In the genomic region with DNA sequence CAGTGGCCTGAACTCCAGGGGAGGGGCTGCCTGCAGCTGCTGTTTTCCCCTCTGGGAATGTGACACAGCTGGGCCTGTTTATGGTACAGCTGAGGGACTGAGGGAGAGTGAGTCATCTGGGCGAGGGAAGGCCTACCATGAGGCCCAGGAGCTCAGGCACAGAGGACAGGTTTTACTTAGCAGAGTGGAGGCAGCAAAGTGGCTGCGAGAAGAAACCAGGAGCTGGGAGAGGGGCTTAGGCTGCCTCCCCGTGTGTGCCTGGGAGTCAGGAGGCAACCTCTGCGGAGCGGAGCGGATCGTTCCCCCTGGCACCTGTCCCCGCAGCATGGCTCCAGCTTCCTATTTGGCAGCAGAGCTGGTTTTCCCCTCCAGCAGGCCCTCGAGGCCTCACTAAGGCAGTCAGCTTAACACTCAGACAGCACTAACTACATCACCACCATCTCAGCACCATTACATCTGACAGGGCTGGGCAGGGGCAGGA, we compare ENCODE assay signal across 9 mouse cellular contexts. TPM values are rescaled to one million over a fixed set of nuclear protein-coding genes. Genes with fewer than 3 reads are reported as not detected.
DNase-seq lines count a peak whose midpoint lies in the region; ATAC-seq and TF ChIP-seq lines count a peak whose summit lies in the region.
"Had no signal": no experiment of that assay in that cellular context is flagged by ENCODE, and none has a peak within 500 bp of the region (broad histone marks: within the 10 kb centered on the region; RNA-seq: fewer than 3 reads in every experiment).

No protein-coding gene starts in this region.

- H3K9me3 ChIP-seq in kidney, embryonic 14.5 days (ENCODE audit: control insufficient read depth, low read length) = no peaks in the 10 kb centered on the region
- H3K9me3 ChIP-seq in forebrain, embryonic 14.5 days (replicated peaks; ENCODE audit: control insufficient read depth, low read length) = no peaks in the 10 kb centered on the region
- H3K9me3 ChIP-seq: G1E had no signal

- peaks cover 37% of the 10 kb centered on the region for H3K4me1 ChIP-seq in kidney, embryonic 14.5 days (ENCODE audit: control insufficient read depth, insufficient read depth, low read length)
- H3K4me1 ChIP-seq in bone marrow macrophage, adult 2 months (ENCODE audit: control insufficient read depth, insufficient read depth, low read length) = peaks cover 51% of the 10 kb centered on the region
- H3K4me1 ChIP-seq in forebrain, embryonic 14.5 days (ENCODE audit: control insufficient read depth, insufficient read depth, low read length) = peaks cover 11% of the 10 kb centered on the region

- H3K79me2 ChIP-seq in macrophage (ENCODE audit: inconsistent target) = peaks cover 92% of the 10 kb centered on the region

- H3K4me3 ChIP-seq in kidney, embryonic 14.5 days (ENCODE audit: low read length) = no peak overlapping the region
- no peak overlapping the region for H3K4me3 ChIP-seq in bone marrow macrophage, adult 2 months (ENCODE audit: insufficient read depth, low read length)
- H3K4me3 ChIP-seq in forebrain, embryonic 14.5 days (ENCODE audit: low read depth, low read length) = no peak overlapping the region
- H3K4me3 ChIP-seq in macrophage (ENCODE audit: inconsistent target) = no peak overlapping the region

- TF ChIP-seq POLR2A in bone marrow macrophage, adult 2 months (IDR thresholded peaks at IDR 0.05; ENCODE audit: borderline replicate concordance, low read depth, low read length) = no peak

- 66% methylated on average over 9 of the region's 9 CpGs for WGBS in kidney, embryonic 14.5 days
- 66% methylated on average over 9 of the region's 9 CpGs for WGBS in forebrain, embryonic 14.5 days
- WGBS in macrophage (ENCODE audit: missing documents) = 69% methylated on average over 8 of the region's 9 CpGs

- H3K27me3 ChIP-seq in kidney, embryonic 14.5 days (ENCODE audit: control insufficient read depth, insufficient read depth, low read length) = no peaks in the 10 kb centered on the region
- no peaks in the 10 kb centered on the region for H3K27me3 ChIP-seq in forebrain, embryonic 14.5 days (replicated peaks; ENCODE audit: control insufficient read depth, insufficient read depth, low read length)

- H3K27ac ChIP-seq in kidney, embryonic 14.5 days (ENCODE audit: low read depth, low read length) = no peak overlapping the region
- H3K27ac ChIP-seq in bone marrow macrophage, adult 2 months (ENCODE audit: insufficient read depth, low read depth, low read length) = peak overlapping the region; percentile 99
- 0 out of 2 replicates have a peak overlapping the region, but pooled peaks have one; percentile 33 for H3K27ac ChIP-seq in forebrain, embryonic 14.5 days (ENCODE audit: low read depth, low read length)
- H3K27ac ChIP-seq in macrophage = peak overlapping the region; percentile 97

- no peak for ATAC-seq in kidney, embryonic 14.5 days (ENCODE audit: low FRiP score, low TSS enrichment)
- ATAC-seq in forebrain, embryonic 14.5 days = no peak

- no peak overlapping the region for H3K4me2 ChIP-seq in kidney, embryonic 14.5 days (replicated peaks; ENCODE audit: low read depth, low read length)
- H3K4me2 ChIP-seq in forebrain, embryonic 14.5 days (ENCODE audit: low read length) = no peak overlapping the region

- no peak for TF ChIP-seq CTCF in bone marrow macrophage, adult 2 months (IDR thresholded peaks at IDR 0.05; ENCODE audit: low read depth, low read length)

- H3K9ac ChIP-seq in kidney, embryonic 14.5 days (ENCODE audit: low read depth, low read length) = peak overlapping the region; percentile 9; the same call in 1 of the 2 replicates
- H3K9ac ChIP-seq in forebrain, embryonic 14.5 days (ENCODE audit: low read length) = peak overlapping the region; percentile 29; the same call in 1 of the 2 replicates

- no peak for DNase-seq in kidney, adult 9 months
- DNase-seq in forebrain, embryonic 14.5 days (ENCODE audit: low spot score) = peak; percentile 53
- peak; percentile 65 for DNase-seq in heart, postnatal 4 days
- no peak for DNase-seq in B cell, adult 2 months
- no peak for DNase-seq in layer of hippocampus, postnatal 25 days (ENCODE audit: extremely low spot score in 1 of 2, low spot score in 1 of 2)

- no peaks in the 10 kb centered on the region for H3K36me3 ChIP-seq in kidney, embryonic 14.5 days (ENCODE audit: control insufficient read depth, insufficient read depth, low read length)
- H3K36me3 ChIP-seq in forebrain, embryonic 14.5 days (ENCODE audit: control insufficient read depth, insufficient read depth, low read length) = 0 out of 2 replicates have a peak, but pooled peaks cover 3% of the 10 kb centered on the region
- H3K36me3 ChIP-seq in macrophage (ENCODE audit: inconsistent target) = peaks cover 62% of the 10 kb centered on the region

RNA-seq across cellular contexts. Expression of gene Slc43a2, which starts 20.5 kb away (rescaled TPM):
- polyA plus RNA-seq in kidney, embryonic 14.5 days (2014; fragmentation: Nextera tagmentation; extraction: Ambion mirVana) = 3.5 and 6.0 TPM in 2 replicates
- polyA plus RNA-seq in bone marrow macrophage, adult 2 months (2012; ENCODE audit: insufficient read depth, insufficient read length, missing spikeins) = 202 and 231 TPM in 2 replicates
- polyA plus RNA-seq in forebrain, embryonic 14.5 days (2014; fragmentation: Nextera tagmentation; extraction: Ambion mirVana) = 6.5 and 9.1 TPM in 2 replicates
- total RNA-seq in heart, postnatal 4 days (2021) = 10 to 100 TPM in 1 of 2 experiments, 1 to 10 TPM in 1; 8.9 to 10.5 TPM
- total RNA-seq in macrophage (2018; cell fraction: chromatin; rRNA removed) = 1,000 to 10,000 TPM in 1 of 26 experiments, 100 to 1,000 TPM in 23, 10 to 100 TPM in 2; 27.0 to 1,006 (median 669) TPM
- 100 to 1,000 TPM; 216 to 691 (median 376) TPM for total RNA-seq in macrophage (2018; cell fraction: cytosol; rRNA removed)
- 1,000 to 10,000 TPM in 2 of 26 experiments, 100 to 1,000 TPM in 24; 102 to 1,167 (median 672) TPM for total RNA-seq in macrophage (2018; cell fraction: nucleus; rRNA removed)
- 250 to 450 TPM (median 359 TPM) in 3 replicates for polyA plus RNA-seq in macrophage (2018)
- 10 to 100 TPM; 49.8 to 54.2 TPM for total RNA-seq in layer of hippocampus, postnatal 25 days (2021)

RNA-seq across cellular contexts. Expression of gene Pitpna, which starts 35.9 kb away (rescaled TPM):
- polyA plus RNA-seq in kidney, embryonic 14.5 days (2014; fragmentation: Nextera tagmentation; extraction: Ambion mirVana) = 78.2 and 99.5 TPM in 2 replicates
- polyA plus RNA-seq in bone marrow macrophage, adult 2 months (2012; ENCODE audit: insufficient read depth, insufficient read length, missing spikeins) = 512 TPM in 2 replicates
- polyA plus RNA-seq in forebrain, embryonic 14.5 days (2014; fragmentation: Nextera tagmentation; extraction: Ambion mirVana) = 94.2 and 101 TPM in 2 replicates
- total RNA-seq in heart, postnatal 4 days (2021) = 100 to 1,000 TPM; 150 to 155 TPM
- total RNA-seq in macrophage (2018; cell fraction: chromatin; rRNA removed) = 100 to 1,000 TPM in 25 of 26 experiments, 10 to 100 TPM in 1; 81.1 to 352 (median 282) TPM
- total RNA-seq in macrophage (2018; cell fraction: cytosol; rRNA removed) = 100 to 1,000 TPM; 242 to 357 (median 310) TPM
- 100 to 1,000 TPM in 25 of 26 experiments, 10 to 100 TPM in 1; 98.7 to 332 (median 234) TPM for total RNA-seq in macrophage (2018; cell fraction: nucleus; rRNA removed)
- 282 to 582 TPM (median 340 TPM) in 3 replicates for polyA plus RNA-seq in macrophage (2018)
- 100 to 1,000 TPM; 281 to 305 TPM for total RNA-seq in layer of hippocampus, postnatal 25 days (2021)

RNA-seq across cellular contexts. Expression of gene Scarf1, which starts 38.7 kb away (rescaled TPM):
- polyA plus RNA-seq in kidney, embryonic 14.5 days (2014; fragmentation: Nextera tagmentation; extraction: Ambion mirVana) = 10.0 TPM in 2 replicates
- polyA plus RNA-seq in bone marrow macrophage, adult 2 months (2012; ENCODE audit: insufficient read depth, insufficient read length, missing spikeins) = 32.8 and 33.5 TPM in 2 replicates
- 2.7 and 3.4 TPM in 2 replicates for polyA plus RNA-seq in forebrain, embryonic 14.5 days (2014; fragmentation: Nextera tagmentation; extraction: Ambion mirVana)
- 10 to 100 TPM; 14.5 to 15.0 TPM for total RNA-seq in heart, postnatal 4 days (2021)
- 10 to 100 TPM; 12.1 to 48.5 (median 29.0) TPM for total RNA-seq in macrophage (2018; cell fraction: chromatin; rRNA removed)
- 10 to 100 TPM in 24 of 26 experiments, 1 to 10 TPM in 2; 8.5 to 34.5 (median 14.6) TPM for total RNA-seq in macrophage (2018; cell fraction: cytosol; rRNA removed)
- 10 to 100 TPM; 17.7 to 87.3 (median 37.1) TPM for total RNA-seq in macrophage (2018; cell fraction: nucleus; rRNA removed)
- polyA plus RNA-seq in macrophage (2018) = 8.6 to 19.0 TPM (median 16.2 TPM) in 3 replicates
- 1 to 10 TPM; 1.4 to 1.6 TPM for total RNA-seq in layer of hippocampus, postnatal 25 days (2021)

RNA-seq across cellular contexts. Expression of gene Rilp, which starts 42.1 kb away (rescaled TPM):
- 0.51 and 0.97 TPM in 2 replicates for polyA plus RNA-seq in kidney, embryonic 14.5 days (2014; fragmentation: Nextera tagmentation; extraction: Ambion mirVana)
- 12.8 and 15.9 TPM in 2 replicates for polyA plus RNA-seq in bone marrow macrophage, adult 2 months (2012; ENCODE audit: insufficient read depth, insufficient read length, missing spikeins)
- 0.77 and 0.86 TPM in 2 replicates for polyA plus RNA-seq in forebrain, embryonic 14.5 days (2014; fragmentation: Nextera tagmentation; extraction: Ambion mirVana)
- total RNA-seq in heart, postnatal 4 days (2021) = 10 to 100 TPM; 24.5 to 24.7 TPM
- total RNA-seq in macrophage (2018; cell fraction: chromatin; rRNA removed) = 10 to 100 TPM in 15 of 26 experiments, 1 to 10 TPM in 11; 3.7 to 22.4 (median 10.8) TPM
- total RNA-seq in macrophage (2018; cell fraction: cytosol; rRNA removed) = 1 to 10 TPM; 4.2 to 7.6 (median 6.1) TPM
- 10 to 100 TPM in 9 of 26 experiments, 1 to 10 TPM in 17; 3.4 to 18.3 (median 7.3) TPM for total RNA-seq in macrophage (2018; cell fraction: nucleus; rRNA removed)
- 6.6 to 7.4 TPM (median 7.1 TPM) in 3 replicates for polyA plus RNA-seq in macrophage (2018)
- total RNA-seq in layer of hippocampus, postnatal 25 days (2021) = 1 to 10 TPM; 1.7 to 3.1 TPM

Comparison
In these comparisons a context has a peak if more than half of its experiments do, and no peak if none do; other contexts are left out.
1. DNase-seq: peak in forebrain, embryonic 14.5 days (single experiment) and heart, postnatal 4 days (single experiment); none in kidney, adult 9 months (single experiment), B cell, adult 2 months (0 of 2) and layer of hippocampus, postnatal 25 days (0 of 2).
2. RNA of gene Slc43a2, which starts 20.5 kb away (polyA plus RNA-seq): 250 to 450 TPM in macrophage and 202 to 231 TPM in bone marrow macrophage, adult 2 months; 6.5 to 9.1 TPM in forebrain, embryonic 14.5 days and 3.5 to 6.0 TPM in kidney, embryonic 14.5 days; every median in the first group is over 10 times any median in the second.